Mouse (Mus musculus) urinary bladder, postnatal 36 days (tissue): ENCODE data around the gene Slc4a4.
"Not testable (repeated sequence)": the region's sequence is repeated elsewhere in the genome, so short reads cannot be mapped to it uniquely, and the experiment has no call there.

ENCODE experiments used
- DNase-seq, 2 experiments: peaks; one replicate each; pipeline ENCODE4 v3.0.0; 2022; ENCODE audit warnings: low spot score in 2 of 2, mixed read lengths in 1 of 2

Gene Slc4a4

DNA sequence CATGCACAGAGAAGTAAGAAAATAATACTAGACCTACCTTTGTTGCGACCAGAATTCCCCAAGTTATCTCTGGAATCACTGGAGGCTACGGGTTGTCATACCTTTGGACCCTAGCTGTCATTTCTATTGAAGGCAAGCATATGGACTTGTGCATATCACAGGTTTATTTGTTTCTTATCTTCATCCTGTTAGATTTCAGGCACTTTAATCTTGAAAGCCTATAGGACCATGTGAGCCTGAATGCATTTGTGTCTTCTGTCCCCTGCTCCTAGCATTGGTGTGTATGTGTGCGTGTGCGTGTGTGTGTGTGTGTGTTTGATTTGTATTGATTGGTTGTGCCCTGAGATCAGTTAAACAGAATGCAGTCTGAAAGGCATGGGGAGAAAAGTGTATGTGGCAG is 185.3 kb downstream of the Slc4a4 start:
- no peak for DNase-seq

GRCm38 (mm10) chr5:89077711-89078110 is 191.1 kb downstream of the Slc4a4 start:
- DNase-seq = no peak

GRCm38 (mm10) chr5:89083476-89083875 is 196.9 kb downstream of the Slc4a4 start:
- no peak for DNase-seq

DNA sequence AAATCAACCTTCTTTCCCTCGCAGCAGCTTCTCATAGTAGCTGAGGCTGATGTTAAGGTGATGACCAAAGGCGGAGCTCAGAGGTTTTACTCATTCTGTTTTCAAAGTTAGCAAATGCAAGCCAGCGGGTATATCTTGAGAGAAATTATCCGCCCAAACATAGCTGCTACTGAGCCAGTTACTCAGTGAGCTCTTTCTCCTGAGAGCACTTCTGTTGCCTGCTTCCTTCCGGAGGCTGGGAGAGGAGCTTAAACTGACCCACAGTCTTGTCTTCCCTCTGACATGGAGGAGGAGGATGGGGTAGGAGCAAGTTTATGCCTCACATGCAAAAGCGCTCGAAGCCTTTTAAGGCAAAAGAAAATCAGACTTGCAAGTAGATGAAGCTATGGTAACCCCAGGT is 201.3 kb downstream of the Slc4a4 start:
- no peak for DNase-seq

DNA sequence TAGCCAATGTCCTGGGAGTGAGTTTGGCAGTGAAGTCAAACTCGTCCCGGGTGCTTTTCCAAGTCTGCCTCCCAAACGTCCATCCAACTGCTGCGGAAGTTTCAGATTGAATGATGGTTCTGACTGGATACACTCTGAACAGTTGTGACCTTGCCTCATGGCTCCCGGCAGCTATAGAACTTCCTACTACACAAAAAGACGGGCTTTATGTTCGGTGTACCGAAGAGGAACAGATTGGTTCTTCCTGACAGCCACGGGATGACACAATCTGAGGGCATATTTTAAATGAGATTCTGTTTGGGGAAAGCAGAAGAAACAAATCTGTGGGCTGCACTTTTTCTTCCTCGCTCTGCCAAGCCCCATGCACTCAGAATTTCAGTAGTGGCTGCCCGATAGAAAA is 201.8 kb downstream of the Slc4a4 start:
- DNase-seq = no peak

- DNase-seq = no peak
Observed at GRCm38 (mm10) chr5:89090131-89090530, 203.5 kb downstream of the Slc4a4 start.

DNA sequence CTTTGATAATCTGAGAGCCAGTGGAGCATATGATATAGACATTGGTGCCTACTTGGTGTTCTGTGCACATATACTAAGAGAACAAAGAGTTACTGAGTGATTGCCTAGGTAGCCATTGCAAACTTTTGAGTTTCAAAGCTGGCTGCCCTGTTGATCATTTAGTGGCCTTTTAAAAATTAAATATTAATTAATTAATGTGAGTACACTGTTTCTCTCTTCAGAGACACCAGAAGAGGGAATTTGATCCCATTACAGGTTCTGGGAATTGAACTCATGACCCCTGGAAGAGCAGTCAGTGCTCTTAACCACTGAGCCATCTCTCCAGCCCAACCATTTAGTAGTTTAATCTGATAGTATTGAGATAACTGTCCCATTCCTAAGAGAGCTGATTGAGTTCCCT is 209.8 kb downstream of the Slc4a4 start:
- DNase-seq = no peak

- no peak for DNase-seq
Observed at GRCm38 (mm10) chr5:89097291-89097690, 210.7 kb downstream of the Slc4a4 start.

DNA sequence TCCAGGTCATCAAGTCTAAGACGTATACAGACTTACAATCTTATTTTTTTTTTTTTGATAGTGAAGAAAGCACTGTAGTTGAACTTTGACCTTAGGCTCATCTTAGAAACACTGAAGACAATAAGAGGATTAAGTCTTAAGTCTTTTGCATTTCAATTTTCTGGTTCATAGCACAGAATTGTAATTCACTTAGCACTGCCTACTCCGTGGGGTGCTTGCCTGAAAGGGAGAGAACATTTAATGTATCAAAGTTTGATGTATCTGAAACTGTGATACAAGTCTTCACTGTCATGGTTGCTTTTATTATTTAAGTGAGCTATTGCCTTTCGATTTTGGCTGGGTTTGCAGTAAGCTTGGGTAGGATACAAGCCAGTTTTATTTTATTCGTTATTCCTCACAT is 211.5 kb downstream of the Slc4a4 start:
- no peak for DNase-seq

GRCm38 (mm10) chr5:89099886-89100285 is 213.3 kb downstream of the Slc4a4 start:
- DNase-seq = no peak

DNA sequence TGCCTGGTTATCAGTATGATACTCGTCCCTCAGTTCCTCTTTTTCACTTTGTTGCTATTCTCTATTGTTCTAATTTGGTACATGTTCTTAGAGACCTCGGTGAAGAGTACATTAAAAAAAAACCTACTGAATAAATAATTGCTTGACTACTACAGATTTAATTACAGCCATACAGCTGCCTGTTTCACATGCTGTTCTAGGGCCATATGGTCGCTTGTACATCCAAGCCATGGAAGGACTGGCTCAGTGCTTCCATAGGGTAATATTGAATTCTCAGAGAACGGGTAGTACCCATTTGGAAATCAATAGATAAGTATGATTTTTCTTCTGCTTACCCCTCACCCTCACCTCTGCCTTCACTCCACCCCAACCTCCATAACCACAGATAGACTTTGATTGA is 215.9 kb downstream of the Slc4a4 start:
- DNase-seq = no peak

DNA sequence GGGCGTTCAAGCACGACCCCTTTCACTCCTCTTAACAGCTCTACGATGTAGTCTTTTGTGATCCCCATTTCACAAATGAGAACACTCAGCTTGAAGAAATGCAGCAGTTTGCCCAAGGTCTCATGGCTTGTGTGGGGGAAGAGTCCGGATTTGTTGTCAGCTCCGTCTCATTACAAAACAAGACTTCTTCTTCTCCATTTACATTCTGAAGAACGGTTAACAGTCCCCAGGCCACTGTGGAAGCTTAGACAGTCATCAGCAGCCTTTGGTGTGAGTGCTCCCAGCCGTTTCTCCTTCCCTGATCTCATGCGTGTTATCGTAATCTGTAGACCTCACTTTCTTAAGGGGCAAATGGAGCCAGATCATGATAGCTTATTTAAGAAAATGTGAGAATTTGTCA is 218.7 kb downstream of the Slc4a4 start:
- no peak for DNase-seq

DNA sequence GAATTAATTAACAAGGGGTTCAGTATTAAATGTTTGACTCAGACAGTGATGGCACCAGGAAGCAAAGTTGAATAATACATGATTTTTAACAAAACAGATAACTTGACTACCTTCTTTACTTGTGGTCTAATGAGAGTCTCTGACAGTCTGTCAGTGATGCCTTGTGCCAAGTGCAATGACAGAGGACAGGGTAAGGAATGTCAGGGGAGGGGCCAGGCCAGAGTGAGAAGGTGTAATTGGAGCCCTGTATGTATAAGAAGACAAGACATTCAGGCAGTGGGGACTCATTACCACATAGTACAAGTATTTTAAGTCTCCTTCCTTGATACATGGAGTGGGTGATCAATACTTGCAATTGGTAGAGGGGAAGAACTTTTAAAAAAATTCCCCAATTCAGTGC is 219.6 kb downstream of the Slc4a4 start:
- no peak for DNase-seq

DNA sequence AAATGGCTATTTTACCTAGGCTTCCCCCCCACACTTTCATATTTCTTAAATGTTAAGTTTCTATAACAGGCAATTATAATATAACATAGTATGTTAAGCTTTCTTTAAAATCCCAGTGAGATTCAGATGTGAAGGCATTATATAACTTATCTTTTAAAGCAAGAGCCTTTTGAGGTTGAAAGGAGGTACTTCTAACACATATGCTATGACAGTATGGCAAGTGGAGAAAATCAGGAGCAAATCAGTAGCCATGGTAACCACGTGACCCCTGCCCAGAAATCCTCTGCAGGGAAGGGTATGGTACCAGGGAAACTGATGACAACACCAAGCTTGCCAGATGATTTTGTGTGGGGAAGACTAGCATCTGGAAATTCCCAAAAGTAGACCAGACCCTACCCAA is 222.2 kb downstream of the Slc4a4 start:
- no peak for DNase-seq

DNA sequence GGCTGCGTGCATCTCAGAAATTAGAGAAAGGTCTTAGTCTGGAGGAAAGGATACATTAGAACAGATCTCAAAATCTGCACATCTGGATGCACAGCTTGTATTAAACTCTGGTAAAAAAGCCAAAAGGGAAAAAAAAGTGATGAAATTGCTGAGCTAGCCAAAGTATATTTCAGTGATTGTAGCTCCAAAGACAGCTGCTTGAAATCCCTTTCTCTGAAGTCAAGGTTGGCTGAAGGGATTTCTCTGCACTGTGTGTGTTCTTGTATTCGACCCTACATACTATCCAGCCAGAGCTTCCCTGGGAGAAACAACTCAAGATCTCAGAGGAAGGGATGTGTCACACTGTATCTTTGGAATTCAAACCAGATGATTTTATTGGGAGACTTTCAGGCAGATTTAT is 223.2 kb downstream of the Slc4a4 start:
- no peak for DNase-seq

GRCm38 (mm10) chr5:89111987-89112386 is 225.4 kb downstream of the Slc4a4 start:
- not testable (repeated sequence) for DNase-seq

DNA sequence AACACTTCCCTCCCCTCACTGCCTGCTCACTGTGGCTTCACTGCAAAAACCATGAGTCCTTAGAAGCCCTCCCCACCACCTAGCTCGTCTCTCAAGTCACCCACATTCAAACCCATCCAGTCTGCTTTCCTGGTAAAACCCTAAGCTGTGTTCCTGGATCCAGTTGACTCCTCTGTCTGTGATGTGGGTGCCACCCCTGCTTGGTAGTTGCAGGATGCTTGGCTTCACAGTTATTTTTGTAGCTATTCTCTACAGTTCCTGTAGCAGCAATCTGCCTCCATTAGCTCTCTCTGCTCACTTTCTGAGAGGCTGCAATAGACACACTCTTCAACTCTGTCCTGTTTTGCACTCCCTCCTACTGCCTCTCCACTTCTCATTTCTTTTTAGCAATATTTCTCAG is 234.3 kb downstream of the Slc4a4 start:
- DNase-seq = no peak

- no peak for DNase-seq
Observed at GRCm38 (mm10) chr5:89123270-89123903, 236.8 kb downstream of the Slc4a4 start.

DNA sequence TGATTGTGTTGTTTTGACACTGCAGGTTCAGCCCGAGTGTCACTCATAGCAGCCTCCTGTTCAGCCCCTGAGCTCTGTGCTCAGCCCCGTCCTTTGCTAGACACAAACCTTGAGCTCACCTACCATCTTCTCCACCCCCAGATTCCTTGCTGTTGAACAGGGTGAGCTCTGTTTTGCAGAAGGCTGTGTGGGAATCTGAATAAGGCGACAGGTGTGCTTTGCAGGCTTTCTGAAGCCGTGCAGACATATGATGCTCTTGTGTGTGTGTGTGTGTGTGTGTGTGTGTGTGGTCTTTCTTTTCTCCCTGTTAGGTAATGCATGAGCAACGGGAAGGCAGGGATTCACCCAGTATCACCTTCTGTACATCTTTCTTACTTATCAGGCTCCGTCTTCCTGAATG is 241.6 kb downstream of the Slc4a4 start:
- DNase-seq = no peak

DNA sequence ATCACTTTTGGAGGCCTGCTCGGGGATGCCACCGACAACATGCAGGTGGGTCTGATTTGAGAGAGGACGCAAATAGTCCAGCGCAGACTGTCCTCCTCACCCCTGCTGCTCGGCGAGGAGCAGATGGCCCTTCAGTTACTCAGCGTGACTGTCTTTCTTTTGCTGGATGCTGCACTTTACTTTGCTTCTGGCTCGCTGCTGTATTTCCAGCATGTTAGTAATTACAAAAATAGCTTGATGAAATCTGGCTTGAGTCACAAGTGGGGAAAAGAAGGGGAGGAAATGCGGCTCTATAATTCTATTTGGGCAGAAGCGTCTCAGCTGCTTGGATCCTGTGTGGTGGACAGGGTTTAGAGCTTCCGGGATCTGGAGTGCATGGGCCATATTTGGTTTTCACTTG is 249.2 kb downstream of the Slc4a4 start:
- DNase-seq = no peak

DNA sequence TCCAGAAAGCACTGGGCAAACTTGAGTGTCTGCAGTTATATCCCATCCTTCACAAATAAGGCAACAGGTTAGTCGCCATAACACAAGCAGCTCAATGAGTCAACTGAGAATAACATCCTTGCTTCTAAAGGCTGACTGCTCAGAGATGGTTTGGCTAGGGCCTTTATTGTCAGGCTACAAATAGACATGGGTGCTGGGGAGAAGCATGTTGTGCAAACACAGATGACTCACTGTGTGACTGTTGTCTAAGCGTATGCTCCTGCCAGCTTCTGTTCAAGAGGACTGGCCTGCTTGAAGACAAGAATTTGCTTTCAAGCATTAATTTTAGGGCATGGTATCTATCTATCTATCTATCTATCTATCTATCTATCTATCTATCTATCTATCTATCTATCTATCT is 253.5 kb downstream of the Slc4a4 start:
- DNase-seq = no peak

DNA sequence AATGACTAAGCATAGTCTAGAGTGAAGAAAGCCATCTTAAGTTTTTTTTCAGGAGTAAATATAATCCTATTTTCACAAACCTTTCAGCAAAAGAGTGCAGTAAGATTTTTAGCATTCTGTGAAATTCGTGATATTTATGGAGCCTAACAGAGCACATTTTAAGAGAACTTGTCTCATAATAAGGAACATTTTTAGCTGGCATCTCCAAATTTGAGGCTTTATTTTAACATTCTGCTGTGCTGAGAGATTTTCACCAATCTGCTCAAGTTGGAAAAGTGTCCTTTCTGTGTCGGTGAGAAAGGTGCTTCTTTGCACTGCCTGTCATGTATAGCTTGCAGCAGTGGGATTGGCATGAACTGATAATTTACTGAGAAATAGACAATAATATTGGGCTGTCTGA is 255.1 kb downstream of the Slc4a4 start:
- no peak for DNase-seq

DNA sequence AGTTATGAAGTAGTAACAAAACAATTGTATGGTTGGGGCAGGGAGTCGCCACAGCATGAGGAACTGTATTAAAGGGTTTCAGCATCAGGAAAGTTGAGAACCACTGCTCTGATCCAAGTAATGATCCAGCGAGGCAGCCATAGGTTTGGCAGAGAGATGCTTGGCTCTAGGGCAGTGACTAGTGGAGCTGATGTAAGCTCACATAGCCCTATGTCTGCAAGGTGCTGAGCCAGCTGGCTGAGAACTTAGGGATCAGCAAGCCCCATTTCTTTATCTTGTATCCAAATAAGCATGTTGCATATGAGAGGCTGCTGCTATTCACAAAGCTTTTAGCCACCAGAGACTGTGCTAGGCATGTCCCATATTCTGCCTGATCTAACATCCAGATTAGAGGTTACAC is 259.7 kb downstream of the Slc4a4 start:
- no peak for DNase-seq

DNA sequence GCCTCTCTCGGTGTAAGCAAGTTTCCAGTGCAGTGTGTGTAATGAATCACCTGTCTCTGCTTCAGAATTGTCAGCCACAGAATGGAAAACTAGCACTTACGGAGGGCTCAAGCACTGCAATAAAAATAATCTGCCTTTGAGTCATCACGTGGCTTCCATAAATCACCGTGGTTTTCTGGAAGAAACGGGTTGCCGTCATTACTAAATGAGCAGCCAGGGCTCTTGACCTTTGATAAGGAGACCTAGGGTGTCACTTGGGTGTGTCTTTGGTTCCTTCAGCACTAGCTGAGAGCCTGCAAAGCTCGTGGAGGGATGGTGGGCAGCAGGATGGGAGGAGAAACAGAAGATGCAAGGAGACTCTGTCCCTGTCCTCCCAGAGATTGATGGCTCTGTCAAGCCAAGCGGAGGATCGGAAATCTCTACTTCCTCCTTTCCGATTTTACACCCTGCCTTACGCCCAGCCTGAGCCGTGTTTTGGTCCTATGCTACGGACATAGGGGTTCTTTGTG is 260.7 kb downstream of the Slc4a4 start:
- DNase-seq = peak; percentile 9 to 19
